ENCODE assay signal across 23 mouse cellular contexts in genomic region chr3:53327424-53327823, GRCm38 (mm10).
DNase-seq lines count a peak whose midpoint lies in the region; ATAC-seq and TF ChIP-seq lines count a peak whose summit lies in the region.
"Had no signal": no experiment of that assay in that cellular context is flagged by ENCODE, and none has a peak within 500 bp of the region (broad histone marks: within the 10 kb centered on the region; RNA-seq: fewer than 3 reads in every experiment).

No protein-coding gene starts in this region.

- peak overlapping the region; percentile 53 for H3K27ac ChIP-seq in midbrain, embryonic 13.5 days
- peak overlapping the region; percentile 51; the same call in 1 of the 2 replicates for H3K27ac ChIP-seq in midbrain, postnatal 0 days (ENCODE audit: low read depth, low read length)
- H3K27ac ChIP-seq: embryonic facial prominence, embryonic 10.5 days; forebrain, embryonic 13.5 days; hindbrain, postnatal 0 days had no signal

- H3K9ac ChIP-seq in midbrain, embryonic 13.5 days (replicated peaks), result no peak overlapping the region; the same call in 1 of the 2 replicates
- H3K9ac ChIP-seq in midbrain, postnatal 0 days (replicated peaks; ENCODE audit: low read length, poor library complexity, severe bottlenecking), result no peak overlapping the region
- H3K9ac ChIP-seq: forebrain, embryonic 13.5 days; forebrain, postnatal 0 days; heart, embryonic 12.5 days had no signal

- DNase-seq in heart, adult 11 months, result peak; percentile 75
- no peak for DNase-seq in heart, postnatal 14 days
- peak; percentile 35 for DNase-seq in brain, embryonic 14.5 days (ENCODE audit: low read depth)
- DNase-seq in midbrain, postnatal 0 days (ENCODE audit: low spot score), result no peak
- DNase-seq in kidney, adult 11 months, result no peak
- no peak for DNase-seq in cerebellum, postnatal 4 days (ENCODE audit: low spot score in 2 of 2)
- DNase-seq: adrenal gland, adult 8-10 months; adrenal gland, postnatal 36 days; B cell, adult 2 months; cerebellum, adult 11 months; cerebellum, adult 8-10 months; cerebellum, postnatal 25 days; forebrain, postnatal 0 days; gastrocnemius, postnatal 14 days; heart, postnatal 36 days had no signal

- intact Hi-C loops in heart, postnatal 14 days (cut with DNase I), result no loop called here

- no peak overlapping the region for H3K4me3 ChIP-seq in midbrain, embryonic 13.5 days (replicated peaks)
- H3K4me3 ChIP-seq in midbrain, postnatal 0 days (ENCODE audit: low read depth, low read length), result no peak overlapping the region
- H3K4me3 ChIP-seq: embryonic facial prominence, embryonic 10.5 days; forebrain, embryonic 13.5 days; heart, embryonic 12.5 days had no signal

- 20% methylated on average over 5 of the region's 5 CpGs for WGBS in midbrain, embryonic 13.5 days
- 15% methylated on average over 5 of the region's 5 CpGs for whole genome bisulfite sequencing in midbrain, postnatal 0 days

- peak; percentile 38; the same call in 1 of the 2 replicates for ATAC-seq in midbrain, embryonic 13.5 days
- no peak for ATAC-seq in midbrain, postnatal 0 days (ENCODE audit: low FRiP score)
- no peak for ATAC-seq in megakaryocyte progenitor cell, adult 5-6 weeks (replicated peaks; ENCODE audit: poor library complexity)
- ATAC-seq: CD4-positive, CD25-positive, alpha-beta regulatory T cell, adult 4 months; forebrain, embryonic 13.5 days; hindbrain, postnatal 0 days had no signal

- no peak for TF ChIP-seq POLR2A in brain, embryonic 14.5 days (IDR thresholded peaks at IDR 0.05; ENCODE audit: borderline replicate concordance, extremely low read depth, insufficient read depth, insufficient read length, poor library complexity, severe bottlenecking)

- H3K36me3 ChIP-seq in midbrain, embryonic 13.5 days, result no peaks in the 10 kb centered on the region
- no peaks in the 10 kb centered on the region for H3K36me3 ChIP-seq in midbrain, postnatal 0 days (ENCODE audit: insufficient read depth, low read length)
- H3K36me3 ChIP-seq: embryonic facial prominence, embryonic 10.5 days; G1E; heart, embryonic 12.5 days had no signal

- H3K27me3 ChIP-seq in midbrain, embryonic 13.5 days, result no peaks in the 10 kb centered on the region
- H3K27me3 ChIP-seq in midbrain, postnatal 0 days (ENCODE audit: insufficient read depth, low read length), result no peaks in the 10 kb centered on the region
- H3K27me3 ChIP-seq: forebrain, embryonic 13.5 days; heart, embryonic 12.5 days had no signal

- H3K4me1 ChIP-seq in midbrain, embryonic 13.5 days (replicated peaks), result peaks cover 28% of the 10 kb centered on the region
- no peaks in the 10 kb centered on the region for H3K4me1 ChIP-seq in midbrain, postnatal 0 days (ENCODE audit: insufficient read depth, low read length)

- H3K9me3 ChIP-seq in midbrain, embryonic 13.5 days, result no peaks in the 10 kb centered on the region
- H3K9me3 ChIP-seq in midbrain, postnatal 0 days (ENCODE audit: low read length), result no peaks in the 10 kb centered on the region
- H3K9me3 ChIP-seq: embryonic facial prominence, embryonic 10.5 days; forebrain, embryonic 13.5 days; heart, embryonic 12.5 days had no signal

- no peak overlapping the region for H3K4me2 ChIP-seq in midbrain, embryonic 13.5 days (replicated peaks)
- H3K4me2 ChIP-seq in midbrain, postnatal 0 days (ENCODE audit: low read depth, low read length, poor library complexity, severe bottlenecking), result no peak overlapping the region
- H3K4me2 ChIP-seq: forebrain, embryonic 13.5 days; heart, embryonic 12.5 days had no signal

- TF ChIP-seq CTCF in brain, embryonic 14.5 days (IDR thresholded peaks at IDR 0.05; ENCODE audit: borderline replicate concordance, extremely low read depth, insufficient read depth, insufficient read length), result no peak
- TF ChIP-seq CTCF in midbrain, postnatal 0 days (IDR thresholded peaks at IDR 0.05), result no peak

Comparison
In these comparisons a context has a peak if more than half of its experiments do, and no peak if none do; other contexts are left out.
1. DNase-seq: peak in heart, adult 11 months (single experiment) and brain, embryonic 14.5 days (single experiment); none in heart, postnatal 14 days (0 of 2), midbrain, postnatal 0 days (single experiment), kidney, adult 11 months (single experiment) and cerebellum, postnatal 4 days (0 of 2).